Mouse (Mus musculus) CH12.LX (cell line): ENCODE measurements around the gene Nktr. TPM values are rescaled to one million over a fixed set of nuclear protein-coding genes. Genes with fewer than 3 reads are reported as not detected.

Experiments
- DNase-seq: peaks from one replicate; pipeline ENCODE4 v3.0.0-alpha.2; 2013; ENCODE audit errors: extremely low read depth
- H3K27ac ChIP-seq: 2 replicates; pipeline ENCODE4 v1.5.1; 2012; ENCODE audit warnings: low read depth, mild to moderate bottlenecking, control low read depth, moderate library complexity; ENCODE audit not compliant: insufficient read depth
- H3K27me3 ChIP-seq: replicated peaks from 2 replicates; pipeline ENCODE3; 2012; ENCODE audit warnings: inconsistent platforms
- H3K36me3 ChIP-seq, 2 experiments: replicated peaks in 1 of 2; 2 replicates each; pipeline versions ENCODE3 to v1.6.1; 2012; ENCODE audit warnings: inconsistent platforms in 1 of 2, low read length in 1 of 2, mild to moderate bottlenecking in 1 of 2, mixed read lengths in 1 of 2, moderate library complexity in 1 of 2; ENCODE audit not compliant: control insufficient read depth in 1 of 2, insufficient read depth in 1 of 2
- H3K4me1 ChIP-seq, 2 experiments: 2 replicates each; pipeline ENCODE4 v1.6.1; 2012; ENCODE audit warnings: inconsistent platforms in 1 of 2, moderate library complexity in 1 of 2; ENCODE audit not compliant: insufficient read depth in 2 of 2, control insufficient read depth in 1 of 2
- H3K4me2 ChIP-seq: 2 replicates; pipeline ENCODE4 v1.6.1; 2012; ENCODE audit warnings: low read depth, mild to moderate bottlenecking, control low read depth; ENCODE audit not compliant: poor library complexity, insufficient read depth, severe bottlenecking
- H3K4me3 ChIP-seq, 3 experiments: fragments of 150-350 bp in 1 of 3; sonication (generic) in 1 of 3; replicated peaks in 1 of 3; 2 replicates each; pipeline versions ENCODE3 to v1.5.1; 2011 to 2012; ENCODE audit warnings: low read depth in 2 of 3, low read length in 2 of 3, mild to moderate bottlenecking in 2 of 3, moderate library complexity in 2 of 3, control low read depth in 1 of 3, improper control_type of control experiment in 1 of 3, inconsistent platforms in 1 of 3, mixed read lengths in 1 of 3; ENCODE audit not compliant: poor library complexity in 1 of 3
- H3K79me2 ChIP-seq: replicated peaks from 2 replicates; pipeline ENCODE4 v1.6.1; 2012; ENCODE audit warnings: mild to moderate bottlenecking, moderate library complexity; ENCODE audit not compliant: control insufficient read depth, poor library complexity, insufficient read depth, severe bottlenecking; ENCODE audit errors: extremely low read depth
- H3K9ac ChIP-seq: 2 replicates; pipeline ENCODE4 v1.6.1; 2012; ENCODE audit warnings: low read depth, mild to moderate bottlenecking, control low read depth, moderate library complexity; ENCODE audit not compliant: insufficient read depth
- H3K9me3 ChIP-seq: replicated peaks from 2 replicates; pipeline ENCODE3; 2012; ENCODE audit warnings: low read length, inconsistent platforms, mixed read lengths
- BHLHE40 ChIP-seq: IDR thresholded peaks from 2 replicates; pipeline ENCODE4 v1.6.1; 2011; ENCODE audit warnings: mild to moderate bottlenecking, low read depth, low read length, improper control_type of control experiment
- ELF1 ChIP-seq: IDR thresholded peaks from 2 replicates; pipeline ENCODE4 v1.6.1; 2014; ENCODE audit warnings: low read depth, mild to moderate bottlenecking, inconsistent platforms, low read length, improper control_type of control experiment
- ETS1 ChIP-seq: conservative IDR thresholded peaks from 2 replicates; pipeline ENCODE4 v1.6.1; 2012; ENCODE audit warnings: low read depth, mild to moderate bottlenecking, inconsistent platforms, low read length, improper control_type of control experiment, moderate library complexity
- GABPA ChIP-seq: IDR thresholded peaks from 2 replicates; pipeline ENCODE4 v1.6.1; 2012; ENCODE audit warnings: low read depth, low read length, improper control_type of control experiment, inconsistent platforms; ENCODE audit not compliant: insufficient replicate concordance
- HCFC1 ChIP-seq: IDR thresholded peaks from 2 replicates; pipeline ENCODE4 v1.6.1; 2012; ENCODE audit warnings: low read depth, mild to moderate bottlenecking, inconsistent platforms, low read length, improper control_type of control experiment
- JUN ChIP-seq: IDR thresholded peaks from 2 replicates; pipeline ENCODE4 v1.6.1; 2011; ENCODE audit warnings: low read depth, mild to moderate bottlenecking, low read length, improper control_type of control experiment, moderate library complexity; ENCODE audit not compliant: insufficient read depth
- JUND ChIP-seq: conservative IDR thresholded peaks from 2 replicates; pipeline ENCODE4 v1.6.1; 2011; ENCODE audit warnings: low read depth, low read length, improper control_type of control experiment
- MAZ ChIP-seq: IDR thresholded peaks from 2 replicates; pipeline ENCODE4 v1.6.1; 2012; ENCODE audit warnings: low read depth, mild to moderate bottlenecking, inconsistent platforms, low read length, improper control_type of control experiment, moderate library complexity
- MXI1 ChIP-seq: IDR thresholded peaks from 2 replicates; pipeline ENCODE4 v1.6.1; 2011; ENCODE audit warnings: mild to moderate bottlenecking, low read depth, low read length, improper control_type of control experiment
- MYC ChIP-seq: IDR thresholded peaks from 2 replicates; pipeline ENCODE4 v1.6.1; 2011; ENCODE audit warnings: low read depth, mild to moderate bottlenecking, improper control_type of control experiment, low read length
- RAD21 ChIP-seq: IDR thresholded peaks from 2 replicates; pipeline ENCODE4 v1.6.1; 2011; ENCODE audit warnings: low read depth, mild to moderate bottlenecking, low read length, improper control_type of control experiment, moderate library complexity
- RCOR1 ChIP-seq: conservative IDR thresholded peaks from 2 replicates; pipeline ENCODE4 v1.6.1; 2012; ENCODE audit warnings: low read depth, mild to moderate bottlenecking, inconsistent platforms, low read length, improper control_type of control experiment
- SIN3A ChIP-seq: IDR thresholded peaks from 2 replicates; pipeline ENCODE4 v1.6.1; 2012; ENCODE audit warnings: low read length, improper control_type of control experiment, inconsistent platforms
- TBP ChIP-seq: conservative IDR thresholded peaks from 2 replicates; pipeline ENCODE4 v1.6.1; 2011; ENCODE audit warnings: low read depth, low read length, improper control_type of control experiment
- UBTF ChIP-seq: IDR thresholded peaks from 2 replicates; pipeline ENCODE4 v1.6.1; 2012; ENCODE audit warnings: low read depth, mild to moderate bottlenecking, inconsistent platforms, low read length, improper control_type of control experiment, moderate library complexity
- USF1 ChIP-seq: IDR thresholded peaks from 2 replicates; pipeline ENCODE4 v1.6.1; 2014; ENCODE audit warnings: low read depth, mild to moderate bottlenecking, inconsistent platforms, low read length, improper control_type of control experiment
- USF2 ChIP-seq: conservative IDR thresholded peaks from 2 replicates; pipeline ENCODE4 v1.6.1; 2011; ENCODE audit warnings: low read depth, low read length, improper control_type of control experiment
- ZC3H11A ChIP-seq: IDR thresholded peaks from 2 replicates; pipeline ENCODE4 v1.6.1; 2012; ENCODE audit warnings: low read depth, mild to moderate bottlenecking, inconsistent platforms, low read length, improper control_type of control experiment
- ZMIZ1 ChIP-seq: IDR thresholded peaks from 2 replicates; pipeline ENCODE4 v1.6.1; 2012; ENCODE audit warnings: low read depth, mild to moderate bottlenecking, inconsistent platforms, low read length, improper control_type of control experiment
- ZNF384 ChIP-seq: IDR thresholded peaks from 2 replicates; pipeline ENCODE4 v1.6.1; 2012; ENCODE audit warnings: low read depth, low read length, improper control_type of control experiment, inconsistent platforms
- dilution Hi-C: fragments of 300-500 bp; cut with MboI; formaldehyde crosslinking; loops from 2 replicates; pipeline ENCODE4 v1.14.3; 2020; ENCODE audit warnings: low sequenced_read_pairs; ENCODE audit not compliant: extremely low pct_unique_long_range_greater_than_20kb, extremely low pct_ligation_motif_present
- in situ Hi-C: fragments of 300-500 bp; cut with MboI; formaldehyde crosslinking; loops from 3 replicates; pipeline ENCODE4 v1.14.3; 2019; ENCODE audit warnings: low sequenced_read_pairs, low pct_ligation_motif_present, low pct_unique_long_range_greater_than_20kb, mixed read lengths
- polyA plus RNA-seq: library from polyadenylated mRNA; unstranded; fragments of >175 nt; gene quantifications from 2 replicates; pipeline ENCODE4 v1.2.1, GENCODE M21; 2012; ENCODE audit warnings: low read depth; ENCODE audit not compliant: insufficient read length
- total RNA-seq, 2 experiments: library from RNA; depleted of rRNA; stranded (reverse); fragments of 300-350 nt in 1 of 2; fragments of >200 nt in 1 of 2; gene quantifications; 2 replicates each; pipeline ENCODE4 v1.2.3; 2012 to 2014

Gene Nktr
- total and polyA plus RNA-seq, 3 experiments: 31.0 to 65.0 (median 32.2) TPM

DNA sequence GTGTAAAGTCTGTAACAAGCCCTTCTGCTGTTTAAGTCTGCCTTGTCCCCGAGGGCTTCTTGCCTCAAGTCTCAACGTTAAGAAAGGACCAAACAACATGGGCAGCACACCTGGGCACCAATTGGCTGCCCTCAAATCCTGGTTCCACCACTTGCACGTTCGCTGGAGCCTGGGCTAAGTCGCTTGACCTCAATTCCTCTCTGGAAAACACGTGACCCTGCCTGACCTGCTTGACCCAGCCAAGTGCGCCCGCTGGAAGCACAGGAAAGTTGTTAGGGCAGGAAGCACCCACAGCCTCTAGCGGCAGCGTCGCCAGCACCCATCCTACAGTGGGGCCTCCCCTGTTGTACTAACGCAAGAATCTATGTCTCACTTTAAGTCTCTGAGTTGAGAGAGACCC is 24.2 kb upstream of the Nktr start:
- H3K36me3 ChIP-seq: peaks cover 0 to 38% of the 10 kb centered on the region in 2 experiments
- dilution Hi-C loops: no loop called here
- H3K9ac ChIP-seq: no peak overlapping the region
- no peak for TF ChIP-seq HCFC1
- no peak for TF ChIP-seq ZC3H11A
- no peak for TF ChIP-seq USF1
- TF ChIP-seq RAD21: no peak
- TF ChIP-seq GABPA: no peak
- TF ChIP-seq BHLHE40: no peak
- no peak for TF ChIP-seq MAZ
- no peak for TF ChIP-seq RCOR1
- no peak for TF ChIP-seq MYC
- no peak for TF ChIP-seq JUN
- no peak for TF ChIP-seq SIN3A
- TF ChIP-seq ELF1: no peak
- TF ChIP-seq ZMIZ1: no peak
- in situ Hi-C loops: no loop called here
- no peaks in the 10 kb centered on the region for H3K27me3 ChIP-seq
- no peaks in the 10 kb centered on the region for H3K4me1 ChIP-seq
- no peak overlapping the region for H3K4me3 ChIP-seq
- no peak overlapping the region for H3K4me2 ChIP-seq
- H3K27ac ChIP-seq: no peak overlapping the region
- no peaks in the 10 kb centered on the region for H3K79me2 ChIP-seq
- no peak for DNase-seq
- peaks cover 2% of the 10 kb centered on the region for H3K9me3 ChIP-seq

DNA sequence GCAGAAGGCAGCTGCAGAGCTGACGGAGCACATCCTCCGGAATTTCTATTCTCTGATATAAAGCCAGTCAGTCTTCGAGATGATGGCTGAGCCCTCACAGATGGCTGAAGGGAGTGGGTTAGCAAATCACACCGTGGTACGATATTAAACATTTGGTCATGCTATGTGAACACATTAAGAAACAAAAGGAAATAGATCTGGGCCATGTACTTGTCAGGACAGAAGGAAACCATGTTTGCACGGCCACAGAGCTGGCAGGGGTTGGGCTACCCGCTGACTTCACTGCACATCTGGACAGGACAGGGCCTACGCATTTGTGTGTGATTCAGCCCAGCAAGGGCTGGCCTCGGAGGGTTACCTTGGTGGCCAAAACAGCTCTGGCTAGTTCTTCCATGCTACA is 22.3 kb upstream of the Nktr start:
- TF ChIP-seq MXI1 (no peak), GABPA (no peak), SIN3A (no peak), USF2 (no peak), TBP (no peak), ZC3H11A (no peak), ETS1 (no peak), UBTF (no peak), JUN (no peak), JUND (no peak), ZNF384 (no peak)
- H3K27me3 ChIP-seq: no peaks in the 10 kb centered on the region
- no peak overlapping the region for H3K4me2 ChIP-seq
- no peak overlapping the region for H3K9ac ChIP-seq
- H3K4me1 ChIP-seq: no peaks in the 10 kb centered on the region
- dilution Hi-C loops: no loop called here
- in situ Hi-C loops: no loop called here
- no peaks in the 10 kb centered on the region for H3K79me2 ChIP-seq
- no peak for DNase-seq
- no peak overlapping the region for H3K4me3 ChIP-seq
- peaks cover 2% of the 10 kb centered on the region for H3K9me3 ChIP-seq
- H3K27ac ChIP-seq: no peak overlapping the region
- H3K36me3 ChIP-seq: peaks cover 0 to 27% of the 10 kb centered on the region in 2 experiments
